Mouse (Mus musculus) adrenal gland, adult 18-20 months (tissue): Measurements from ENCODE around the gene Umps. TPM values are rescaled to one million over a fixed set of nuclear protein-coding genes. Genes with fewer than 3 reads are reported as not detected.

ENCODE experiments used
- DNase-seq, 2 experiments: peaks; one replicate each; pipeline ENCODE4 v3.0.0; 2021 to 2022; ENCODE audit warnings: low spot score in 2 of 2
- total RNA-seq, 2 experiments: library from RNA; stranded (reverse); gene quantifications; 1 replicate in 1 of 2; 2 replicates in 1 of 2; pipeline ENCODE4 v1.2.3; 2021

Gene Umps
- total RNA-seq, 2 experiments from 2014 or later: 49.1 TPM

DNA sequence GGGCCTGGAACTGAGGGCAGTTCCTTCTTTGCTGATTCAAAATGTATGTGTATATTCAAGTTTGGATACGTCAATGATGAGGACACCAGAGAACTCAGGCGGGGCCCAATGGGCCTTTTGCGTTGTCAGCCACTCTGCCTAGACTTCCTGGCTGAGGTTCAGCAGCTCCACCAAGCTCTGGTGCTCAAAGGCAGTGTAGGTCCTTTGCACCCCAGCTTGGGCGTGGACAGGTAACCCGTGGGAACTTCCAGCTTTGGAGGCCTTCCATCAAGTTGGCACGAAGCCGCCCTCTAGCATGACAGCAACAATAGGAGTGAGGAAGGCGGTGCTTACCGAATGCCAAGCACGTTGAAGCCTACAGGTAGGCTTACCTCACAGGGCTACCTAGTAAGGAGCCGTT, 33.4 kb downstream of the Umps start:
- no peak for DNase-seq

DNA sequence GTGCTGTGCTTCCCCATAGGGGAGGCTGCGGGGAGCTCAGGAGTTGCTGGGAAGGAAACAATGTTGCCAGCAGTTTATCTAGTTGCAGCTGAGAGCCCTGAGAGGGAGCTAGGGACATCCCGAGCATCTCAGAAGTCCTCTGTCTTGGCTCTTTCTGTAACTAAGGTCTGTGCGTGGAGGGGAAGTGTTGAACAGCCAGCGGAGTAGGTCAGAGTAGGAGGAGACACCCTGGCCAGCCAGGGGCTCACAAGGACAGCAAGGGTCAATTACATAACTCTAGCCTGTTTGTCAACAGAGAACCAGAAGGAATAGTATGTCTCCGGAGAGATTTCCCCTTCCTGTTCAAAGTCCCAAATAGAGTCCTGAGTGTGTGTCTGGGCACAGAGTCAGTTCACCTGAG, 34.7 kb downstream of the Umps start:
- no peak for DNase-seq

- DNase-seq: no peak
These were observed 35.2 kb downstream of the Umps start for GRCm38 (mm10) chr16:33931682-33932081.

- DNase-seq: no peak
These were observed 36.1 kb downstream of the Umps start for GRCm38 (mm10) chr16:33930785-33931184.

DNA sequence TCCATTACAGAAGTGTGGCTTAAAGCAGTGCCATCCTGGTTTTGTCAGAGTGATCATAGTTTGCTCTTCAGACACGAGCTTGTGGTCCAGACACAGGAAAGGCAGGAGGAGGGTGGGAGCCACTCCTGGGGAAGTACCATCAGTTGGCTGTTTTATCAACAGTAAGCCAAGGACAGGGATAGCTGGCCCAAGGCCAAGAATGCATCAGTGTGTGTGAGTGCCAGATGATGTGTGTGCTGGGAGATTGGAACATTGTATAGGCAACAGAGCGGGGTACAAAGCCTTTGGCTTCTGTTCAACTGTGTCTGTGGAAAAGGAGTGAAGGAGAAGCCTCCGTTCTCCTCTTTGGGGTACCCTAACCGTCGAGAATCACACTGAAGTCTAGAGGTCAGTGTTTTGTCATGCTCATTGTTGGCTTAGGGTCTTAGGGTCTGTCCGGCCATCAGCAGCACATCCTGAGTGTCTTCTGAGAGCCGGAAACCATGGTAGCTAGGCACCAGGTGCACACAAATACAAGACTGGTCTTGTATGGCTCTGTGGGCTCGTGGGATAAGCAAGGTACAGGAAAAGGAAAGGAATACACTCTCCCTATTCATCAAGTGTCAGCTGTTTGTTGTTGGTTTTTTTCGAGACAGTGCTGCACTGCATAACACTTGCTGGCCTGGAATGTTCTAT, 37.9 kb downstream of the Umps start:
- DNase-seq: peak; percentile 53

GRCm38 (mm10) chr16:33927263-33927824, 39.5 kb downstream of the Umps start:
- DNase-seq: no peak

DNA sequence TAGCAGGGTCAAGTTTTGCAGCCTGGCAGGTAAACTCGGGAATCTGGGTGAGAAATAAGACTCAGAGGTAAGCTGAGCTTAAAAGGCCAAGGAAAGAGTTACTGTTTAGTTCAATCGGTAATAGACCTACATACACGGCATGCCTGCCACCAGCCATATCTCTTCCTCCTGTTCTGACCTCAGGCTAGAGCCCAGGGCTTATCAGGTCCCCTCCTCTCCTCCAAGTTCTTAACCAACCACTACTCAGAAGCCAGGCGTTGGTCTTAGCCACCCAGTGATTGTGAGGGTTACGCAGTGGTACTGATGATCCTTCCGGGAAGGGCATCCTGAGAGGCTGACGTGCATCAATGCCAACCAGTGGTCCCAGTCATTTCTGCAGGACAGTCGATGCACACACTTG, 43.1 kb downstream of the Umps start:
- no peak for DNase-seq

- no peak for DNase-seq
These were observed 43.9 kb downstream of the Umps start for GRCm38 (mm10) chr16:33923001-33923316.

- no peak for DNase-seq
These were observed 44.5 kb downstream of the Umps start for GRCm38 (mm10) chr16:33922111-33923000.

- DNase-seq: no peak
These were observed 45.3 kb downstream of the Umps start for GRCm38 (mm10) chr16:33921514-33921913.

DNA sequence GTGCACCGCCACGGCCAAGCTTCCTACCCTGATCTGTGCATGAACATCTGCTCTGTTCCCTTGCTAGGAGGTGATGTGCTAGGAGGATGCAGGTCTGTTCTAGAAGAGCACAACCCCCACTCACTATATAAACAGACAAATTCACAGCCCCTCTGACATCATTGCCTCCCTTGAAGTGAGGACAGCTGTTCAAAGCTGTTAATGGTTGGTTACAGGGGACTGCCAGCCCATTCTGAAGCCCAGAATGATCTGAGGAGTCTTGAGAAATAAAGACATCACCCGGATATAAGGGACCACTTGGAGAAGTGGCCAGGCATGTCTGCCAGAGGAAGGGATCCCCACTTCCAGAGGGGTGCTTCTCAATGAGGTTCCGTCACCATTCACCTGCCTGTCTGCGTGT, 48.9 kb downstream of the Umps start:
- no peak for DNase-seq

DNA sequence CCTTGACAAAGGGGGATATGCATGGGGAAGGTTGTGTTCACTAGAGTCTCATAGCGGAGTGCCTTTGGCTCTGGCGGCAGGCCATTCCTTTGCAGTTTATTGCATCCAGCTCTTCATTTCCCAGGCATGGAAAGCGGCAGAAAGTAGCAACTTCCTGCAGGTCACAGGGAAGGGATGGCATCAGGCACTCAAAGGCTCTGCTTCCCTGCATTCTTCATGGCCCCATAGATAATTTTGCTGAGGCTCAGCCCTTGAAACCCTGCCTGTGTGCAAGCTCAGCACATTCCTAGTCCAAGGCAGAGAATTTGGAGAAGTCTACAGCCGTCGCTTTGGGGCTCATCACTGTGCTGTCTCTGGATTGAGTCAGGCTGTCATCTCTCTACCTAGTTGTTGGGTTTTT, 49.4 kb downstream of the Umps start:
- DNase-seq: no peak

GRCm38 (mm10) chr16:33916473-33917251, 50.2 kb downstream of the Umps start:
- peak; percentile 63 to 70 for DNase-seq

DNA sequence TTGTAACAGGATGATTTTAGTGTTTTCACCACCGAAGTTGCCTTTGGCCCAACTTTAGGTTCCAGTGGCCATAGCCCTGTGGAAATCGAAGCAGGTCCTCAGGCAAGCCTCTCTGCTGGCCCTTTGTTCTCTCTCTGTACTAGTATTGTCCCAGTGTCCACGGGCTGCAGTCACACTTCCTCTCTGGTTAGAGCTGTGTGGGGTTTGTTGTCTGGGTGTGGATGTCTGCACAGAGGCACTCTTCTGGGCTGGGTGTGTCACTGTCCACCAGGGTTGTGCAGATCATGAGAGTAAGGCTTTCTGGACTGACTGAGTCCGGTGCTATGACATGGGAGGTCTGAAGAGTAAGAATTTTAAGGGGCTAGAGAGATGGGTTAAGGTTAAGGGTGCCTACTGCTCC, 51.8 kb downstream of the Umps start:
- no peak for DNase-seq

DNA sequence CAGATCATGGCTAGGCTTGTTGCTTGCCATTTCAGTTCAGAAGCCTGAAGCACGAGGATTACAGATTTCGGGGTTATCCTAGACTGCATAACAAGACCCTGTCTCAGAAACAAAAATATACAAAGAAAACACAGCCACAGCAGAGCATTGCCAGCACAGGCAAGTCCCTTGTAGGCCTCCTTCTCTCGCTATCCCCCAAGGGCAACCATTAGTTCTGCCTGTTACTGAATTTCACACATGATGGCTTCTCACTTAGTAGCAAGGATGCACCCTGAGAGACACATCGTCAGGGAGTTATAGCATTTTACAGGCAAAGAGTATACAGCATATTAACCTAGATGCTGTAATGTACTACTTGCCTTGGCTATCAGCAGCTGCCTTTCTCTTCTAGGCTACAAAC, 58.6 kb downstream of the Umps start:
- no peak for DNase-seq

Other genes with a start within 250 kb of the Umps start
- not detected for gene Muc13, start 173.0 kb downstream of the Umps start, total RNA-seq
- gene Itgb5, start 137.4 kb downstream of the Umps start, total RNA-seq: 100 to 1,000 TPM; 146 to 187 TPM